Mouse (Mus musculus): ENCODE measurements around the gene Dgat2. TPM values are rescaled to one million over a fixed set of nuclear protein-coding genes. Genes with fewer than 3 reads are reported as not detected.

The Dgat2 gene
- polyA plus RNA-seq, 1 experiment from 2014 or later: 10.6 TPM

DNA sequence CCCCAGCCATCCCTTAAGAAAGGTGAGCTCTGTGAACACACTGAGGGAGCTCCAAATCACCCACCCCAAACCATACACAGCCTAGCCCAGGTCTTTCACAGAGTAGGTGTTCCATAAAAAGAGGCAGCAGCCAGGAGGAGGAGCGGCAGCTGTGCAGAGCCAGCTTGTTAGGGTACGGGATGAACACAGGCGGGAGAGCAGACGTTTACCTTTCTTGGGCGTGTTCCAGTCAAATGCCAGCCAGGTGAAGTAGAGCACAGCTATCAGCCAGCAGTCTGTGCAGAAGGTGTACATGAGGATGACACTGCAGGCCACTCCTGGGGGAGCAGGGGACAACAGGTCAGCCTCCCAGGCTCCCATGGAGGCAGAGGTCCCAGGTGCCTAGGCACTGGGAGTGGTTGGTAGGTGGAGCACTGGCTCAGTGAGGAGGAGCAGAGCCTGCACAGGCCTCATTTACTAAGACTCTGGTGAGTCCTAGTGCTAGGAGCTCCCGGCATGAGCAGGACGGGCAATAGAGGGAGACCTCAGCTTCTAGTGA is 17.6 kb downstream of the Dgat2 start:
- Histone ChIP-seq H3K4me2 (ENCODE audit: low read depth, severe bottlenecking) (no peak overlapping the region), H3K4me1 (ENCODE audit: control insufficient read depth, insufficient read depth, low read length) (no peaks in the 10 kb centered on the region), H3K27ac (replicated peaks; ENCODE audit: low read depth, low read length) (no peak overlapping the region), H3K27me3 (ENCODE audit: control insufficient read depth, insufficient read depth, low read length) (no peaks in the 10 kb centered on the region), H3K4me3 (ENCODE audit: low read depth, low read length) (no peak overlapping the region), H3K9me3 (ENCODE audit: control insufficient read depth, low read length) (no peaks in the 10 kb centered on the region), H3K9ac (ENCODE audit: low read length) (no peak overlapping the region), H3K36me3 (ENCODE audit: control insufficient read depth, insufficient read depth, low read length) (no peaks in the 10 kb centered on the region)
- 77% methylated on average over 7 of the region's 7 CpGs for WGBS
- no peak for DNase-seq (ENCODE audit: low spot score)
- no peak for ATAC-seq (ENCODE audit: insufficient number of reproducible peaks, low FRiP score, low TSS enrichment, low read depth)

DNA sequence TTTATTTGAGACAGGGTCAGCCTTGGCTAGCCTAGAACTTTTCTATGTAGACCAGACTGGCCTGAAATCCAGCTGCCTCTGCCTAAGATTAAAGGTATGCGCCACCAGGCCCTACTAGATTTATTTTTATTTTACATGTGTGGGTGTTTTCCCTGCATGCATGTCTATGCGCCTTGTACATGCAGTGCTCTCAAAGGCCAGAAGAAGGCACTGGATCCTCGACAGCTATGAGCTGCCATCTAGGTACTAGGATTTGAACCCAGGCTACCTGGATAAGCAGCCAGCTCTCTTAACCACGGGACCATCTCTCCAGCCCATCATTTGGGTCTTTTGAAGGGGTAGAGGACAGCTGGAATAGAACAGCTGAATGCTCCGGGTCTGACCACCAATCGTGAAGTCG is 20.1 kb downstream of the Dgat2 start:
- H3K27ac ChIP-seq (replicated peaks; ENCODE audit: low read depth, low read length): no peak overlapping the region

DNA sequence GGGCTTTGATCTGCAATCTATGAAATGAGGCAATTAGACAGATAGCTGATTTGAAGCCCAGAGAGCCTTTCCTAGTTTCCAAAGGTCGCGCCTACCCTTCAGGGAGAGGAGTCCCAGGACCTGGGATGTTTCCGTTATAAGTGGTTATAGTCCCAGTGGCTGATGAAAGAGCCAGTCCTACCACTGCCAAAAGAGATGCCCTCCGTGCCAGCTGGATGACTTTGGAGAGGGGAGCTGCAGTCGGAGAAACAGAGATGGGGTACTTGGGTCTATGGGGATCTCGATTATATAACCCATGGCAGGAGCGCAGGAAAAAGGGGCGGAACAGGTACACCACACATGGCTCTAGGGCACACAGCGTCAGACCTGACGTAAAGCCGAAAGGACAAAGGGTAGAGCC is 20.6 kb downstream of the Dgat2 start:
- Histone ChIP-seq H3K4me3 (ENCODE audit: low read depth, low read length) (no peak overlapping the region), H3K4me2 (ENCODE audit: low read depth, severe bottlenecking) (no peak overlapping the region), H3K27me3 (ENCODE audit: control insufficient read depth, insufficient read depth, low read length) (no peaks in the 10 kb centered on the region), H3K9ac (ENCODE audit: low read length) (no peak overlapping the region), H3K27ac (replicated peaks; ENCODE audit: low read depth, low read length) (no peak overlapping the region), H3K4me1 (ENCODE audit: control insufficient read depth, insufficient read depth, low read length) (no peaks in the 10 kb centered on the region), H3K9me3 (ENCODE audit: control insufficient read depth, low read length) (no peaks in the 10 kb centered on the region), H3K36me3 (ENCODE audit: control insufficient read depth, insufficient read depth, low read length) (no peaks in the 10 kb centered on the region)
- WGBS: 80% methylated on average over 11 of the region's 11 CpGs
- ATAC-seq (ENCODE audit: insufficient number of reproducible peaks, low FRiP score, low TSS enrichment, low read depth) (no peak), DNase-seq (ENCODE audit: low spot score) (no peak)

More for the DNA sequence above, 20.1 kb downstream of the Dgat2 start:
- ATAC-seq (ENCODE audit: insufficient number of reproducible peaks, low FRiP score, low TSS enrichment, low read depth): no peak
- 91% methylated on average over 7 of the region's 7 CpGs for WGBS
- Histone ChIP-seq H3K36me3 (ENCODE audit: control insufficient read depth, insufficient read depth, low read length) (no peaks in the 10 kb centered on the region), H3K4me2 (ENCODE audit: low read depth, severe bottlenecking) (no peak overlapping the region), H3K27me3 (ENCODE audit: control insufficient read depth, insufficient read depth, low read length) (no peaks in the 10 kb centered on the region), H3K9me3 (ENCODE audit: control insufficient read depth, low read length) (no peaks in the 10 kb centered on the region), H3K4me3 (ENCODE audit: low read depth, low read length) (no peak overlapping the region), H3K4me1 (ENCODE audit: control insufficient read depth, insufficient read depth, low read length) (no peaks in the 10 kb centered on the region), H3K9ac (ENCODE audit: low read length) (no peak overlapping the region)
- no peak for DNase-seq (ENCODE audit: low spot score)

DNA sequence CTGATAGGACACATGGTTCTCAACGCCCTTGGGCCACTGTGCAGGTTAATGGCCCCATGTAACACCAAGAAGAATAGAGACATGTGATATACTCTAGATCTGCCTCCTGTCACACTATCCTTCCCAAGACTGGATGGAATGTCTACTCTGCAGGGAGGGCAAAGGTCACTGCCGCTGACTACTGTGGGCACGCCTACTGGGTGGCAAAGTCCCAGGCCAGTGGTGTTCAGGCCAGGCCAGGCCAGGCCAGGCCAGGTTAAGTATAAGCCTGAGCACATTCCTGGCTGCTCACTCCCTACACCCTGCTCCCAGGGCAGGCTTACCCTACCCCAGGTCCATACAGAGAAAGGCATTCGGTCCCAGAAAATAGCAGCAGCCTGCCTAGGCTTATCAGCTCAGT is 21.0 kb downstream of the Dgat2 start:
- WGBS: 39% methylated on average over 4 of the region's 4 CpGs
- ATAC-seq (ENCODE audit: insufficient number of reproducible peaks, low FRiP score, low TSS enrichment, low read depth) (peak; percentile 64; the same call in 1 of the 2 replicates), DNase-seq (ENCODE audit: low spot score) (no peak)
- Histone ChIP-seq H3K9ac (ENCODE audit: low read length) (no peak overlapping the region), H3K4me2 (ENCODE audit: low read depth, severe bottlenecking) (no peak overlapping the region), H3K27me3 (ENCODE audit: control insufficient read depth, insufficient read depth, low read length) (no peaks in the 10 kb centered on the region), H3K36me3 (ENCODE audit: control insufficient read depth, insufficient read depth, low read length) (no peaks in the 10 kb centered on the region), H3K4me3 (ENCODE audit: low read depth, low read length) (no peak overlapping the region), H3K4me1 (ENCODE audit: control insufficient read depth, insufficient read depth, low read length) (no peaks in the 10 kb centered on the region), H3K27ac (replicated peaks; ENCODE audit: low read depth, low read length) (no peak overlapping the region), H3K9me3 (ENCODE audit: control insufficient read depth, low read length) (no peaks in the 10 kb centered on the region)

DNA sequence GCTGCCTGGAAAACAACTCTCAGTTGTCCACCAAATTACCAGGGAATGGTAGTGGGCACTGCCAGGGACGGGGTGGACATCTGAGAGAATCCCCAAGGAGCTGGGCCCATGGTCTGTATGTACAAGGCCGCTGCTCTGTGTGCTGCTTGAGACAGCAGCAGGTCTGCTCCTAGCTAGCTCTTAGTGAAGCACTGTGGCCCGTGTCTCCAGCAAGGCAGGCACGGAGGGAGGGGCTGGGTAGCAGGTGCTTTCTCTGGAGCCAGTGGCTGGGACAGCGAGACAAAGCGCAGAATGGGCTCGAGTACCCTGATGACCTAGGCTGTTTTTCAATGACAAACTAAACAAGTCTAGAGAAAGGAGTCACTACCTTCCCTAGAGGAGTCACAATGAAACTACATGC is 21.5 kb downstream of the Dgat2 start:
- WGBS: 86% methylated on average over 7 of the region's 7 CpGs
- Histone ChIP-seq H3K27me3 (ENCODE audit: control insufficient read depth, insufficient read depth, low read length) (no peaks in the 10 kb centered on the region), H3K9me3 (ENCODE audit: control insufficient read depth, low read length) (no peaks in the 10 kb centered on the region), H3K4me1 (ENCODE audit: control insufficient read depth, insufficient read depth, low read length) (peaks cover 2% of the 10 kb centered on the region; the same call in 1 of the 2 replicates), H3K9ac (ENCODE audit: low read length) (no peak overlapping the region), H3K27ac (replicated peaks; ENCODE audit: low read depth, low read length) (no peak overlapping the region), H3K4me2 (ENCODE audit: low read depth, severe bottlenecking) (no peak overlapping the region), H3K36me3 (ENCODE audit: control insufficient read depth, insufficient read depth, low read length) (no peaks in the 10 kb centered on the region), H3K4me3 (ENCODE audit: low read depth, low read length) (no peak overlapping the region)
- ATAC-seq (ENCODE audit: insufficient number of reproducible peaks, low FRiP score, low TSS enrichment, low read depth) (no peak), DNase-seq (ENCODE audit: low spot score) (no peak)

DNA sequence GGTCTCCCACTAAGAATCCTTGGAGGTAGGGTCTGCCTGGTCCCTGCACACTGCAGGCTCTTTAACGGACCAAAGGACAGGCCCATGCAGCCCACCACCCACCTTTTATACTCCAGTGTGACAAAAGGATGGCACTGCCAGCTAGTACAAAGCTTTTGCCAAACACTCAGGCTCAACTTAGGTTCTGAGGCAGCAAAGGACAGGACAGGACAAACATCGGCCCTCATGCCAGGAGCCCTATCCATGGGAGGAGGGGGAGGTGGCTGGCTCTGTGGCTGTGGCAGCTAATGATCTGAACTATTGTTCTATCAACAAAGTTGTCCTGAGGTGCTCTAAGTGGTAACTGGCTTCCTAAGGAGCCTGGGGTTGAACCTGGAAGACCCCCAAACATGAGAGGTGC is 23.1 kb downstream of the Dgat2 start:
- WGBS: 90% methylated on average over 2 of the region's 2 CpGs
- Histone ChIP-seq H3K27me3 (ENCODE audit: control insufficient read depth, insufficient read depth, low read length) (no peaks in the 10 kb centered on the region), H3K27ac (replicated peaks; ENCODE audit: low read depth, low read length) (no peak overlapping the region), H3K36me3 (ENCODE audit: control insufficient read depth, insufficient read depth, low read length) (no peaks in the 10 kb centered on the region), H3K4me2 (ENCODE audit: low read depth, severe bottlenecking) (no peak overlapping the region), H3K9ac (ENCODE audit: low read length) (no peak overlapping the region), H3K4me1 (ENCODE audit: control insufficient read depth, insufficient read depth, low read length) (peaks cover 8% of the 10 kb centered on the region), H3K9me3 (ENCODE audit: control insufficient read depth, low read length) (no peaks in the 10 kb centered on the region), H3K4me3 (ENCODE audit: low read depth, low read length) (no peak overlapping the region)
- ATAC-seq (ENCODE audit: insufficient number of reproducible peaks, low FRiP score, low TSS enrichment, low read depth) (no peak), DNase-seq (ENCODE audit: low spot score) (no peak)

DNA sequence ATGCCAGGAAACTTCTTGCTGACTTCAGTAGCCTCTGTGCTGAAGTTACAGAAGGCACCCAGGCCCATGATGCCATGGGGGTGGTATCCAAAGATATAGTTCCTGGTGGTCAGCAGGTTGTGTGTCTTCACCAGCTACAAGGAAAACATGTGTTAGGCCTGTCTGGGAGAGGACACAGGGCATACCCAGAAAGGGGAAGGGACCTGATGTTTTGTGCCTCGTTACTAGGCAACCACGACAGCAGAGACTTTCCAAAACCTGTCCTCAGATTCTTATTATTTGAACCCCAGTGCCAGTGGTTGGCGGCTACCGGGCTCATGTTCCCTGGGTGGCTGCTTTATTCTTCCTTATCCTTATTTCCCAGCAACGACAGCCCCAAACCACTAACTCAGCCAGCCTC is 23.6 kb downstream of the Dgat2 start:
- H3K9me3 ChIP-seq (ENCODE audit: control insufficient read depth, low read length): no peaks in the 10 kb centered on the region
- WGBS: 87% methylated on average over 5 of the region's 5 CpGs
- no peaks in the 10 kb centered on the region for H3K36me3 ChIP-seq (ENCODE audit: control insufficient read depth, insufficient read depth, low read length)
- no peak overlapping the region for H3K27ac ChIP-seq (replicated peaks; ENCODE audit: low read depth, low read length)
- H3K4me2 ChIP-seq (ENCODE audit: low read depth, severe bottlenecking): no peak overlapping the region
- no peak for DNase-seq (ENCODE audit: low spot score)
- no peak overlapping the region for H3K4me3 ChIP-seq (ENCODE audit: low read depth, low read length)
- H3K4me1 ChIP-seq (ENCODE audit: control insufficient read depth, insufficient read depth, low read length): peaks cover 8% of the 10 kb centered on the region
- no peak overlapping the region for H3K9ac ChIP-seq (ENCODE audit: low read length)
- H3K27me3 ChIP-seq (ENCODE audit: control insufficient read depth, insufficient read depth, low read length): no peaks in the 10 kb centered on the region
- no peak for ATAC-seq (ENCODE audit: insufficient number of reproducible peaks, low FRiP score, low TSS enrichment, low read depth)

DNA sequence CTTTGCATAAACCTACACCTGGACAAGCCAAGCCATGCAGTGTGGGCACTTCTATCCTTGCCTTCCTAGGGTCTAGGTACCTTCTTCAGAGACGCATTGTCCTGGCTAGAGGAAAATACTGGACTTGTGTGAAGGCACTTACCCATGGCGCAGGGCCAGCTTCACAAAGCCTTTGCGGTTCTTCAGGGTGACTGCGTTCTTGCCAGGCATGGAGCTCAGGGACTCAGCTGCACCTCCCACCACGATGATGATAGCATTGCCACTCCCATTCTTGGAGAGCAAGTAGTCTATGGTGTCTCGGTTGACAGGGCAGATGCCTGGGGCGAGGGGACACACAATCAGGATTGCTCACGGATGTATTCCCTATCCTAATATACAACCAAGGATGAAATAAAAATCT is 24.5 kb downstream of the Dgat2 start:
- ATAC-seq (ENCODE audit: insufficient number of reproducible peaks, low FRiP score, low TSS enrichment, low read depth) (no peak), DNase-seq (ENCODE audit: low spot score) (no peak)
- WGBS: 91% methylated on average over 8 of the region's 8 CpGs
- Histone ChIP-seq H3K9ac (ENCODE audit: low read length) (no peak overlapping the region), H3K27ac (replicated peaks; ENCODE audit: low read depth, low read length) (no peak overlapping the region), H3K4me3 (ENCODE audit: low read depth, low read length) (no peak overlapping the region), H3K27me3 (ENCODE audit: control insufficient read depth, insufficient read depth, low read length) (no peaks in the 10 kb centered on the region), H3K4me1 (ENCODE audit: control insufficient read depth, insufficient read depth, low read length) (peaks cover 8% of the 10 kb centered on the region), H3K9me3 (ENCODE audit: control insufficient read depth, low read length) (no peaks in the 10 kb centered on the region), H3K36me3 (ENCODE audit: control insufficient read depth, insufficient read depth, low read length) (no peaks in the 10 kb centered on the region), H3K4me2 (ENCODE audit: low read depth, severe bottlenecking) (no peak overlapping the region)

DNA sequence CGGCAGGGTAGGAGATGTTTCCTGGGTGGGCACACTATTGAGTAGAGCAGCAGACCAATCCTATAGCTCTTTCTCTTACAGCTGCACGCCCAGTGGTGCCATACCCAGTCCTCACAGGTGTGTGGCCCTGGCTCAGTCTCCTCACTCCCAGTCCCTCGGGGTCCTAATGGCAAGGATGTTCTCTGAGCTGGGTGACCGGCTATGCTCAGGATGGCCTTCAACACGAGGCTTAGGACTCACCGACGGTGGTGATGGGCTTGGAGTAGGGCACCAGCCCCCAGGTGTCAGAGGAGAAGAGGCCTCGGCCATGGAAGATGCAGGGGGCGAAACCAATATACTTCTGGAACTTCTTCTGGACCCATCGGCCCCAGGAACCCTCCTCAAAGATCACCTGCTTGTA is 25.8 kb downstream of the Dgat2 start:
- WGBS: 87% methylated on average over 10 of the region's 10 CpGs
- no peaks in the 10 kb centered on the region for H3K9me3 ChIP-seq (ENCODE audit: control insufficient read depth, low read length)
- H3K27ac ChIP-seq (replicated peaks; ENCODE audit: low read depth, low read length): no peak overlapping the region
- H3K4me2 ChIP-seq (ENCODE audit: low read depth, severe bottlenecking): no peak overlapping the region
- DNase-seq (ENCODE audit: low spot score): no peak
- ATAC-seq (ENCODE audit: insufficient number of reproducible peaks, low FRiP score, low TSS enrichment, low read depth): no peak
- H3K36me3 ChIP-seq (ENCODE audit: control insufficient read depth, insufficient read depth, low read length): no peaks in the 10 kb centered on the region
- H3K4me3 ChIP-seq (ENCODE audit: low read depth, low read length): no peak overlapping the region
- H3K27me3 ChIP-seq (ENCODE audit: control insufficient read depth, insufficient read depth, low read length): no peaks in the 10 kb centered on the region
- H3K4me1 ChIP-seq (ENCODE audit: control insufficient read depth, insufficient read depth, low read length): peaks cover 8% of the 10 kb centered on the region
- H3K9ac ChIP-seq (ENCODE audit: low read length): no peak overlapping the region
